Mouse (Mus musculus) gastrocnemius, adult 8-10 months (tissue): Measurements from ENCODE around the gene Chil6. TPM values are rescaled to one million over a fixed set of nuclear protein-coding genes. Genes with fewer than 3 reads are reported as not detected.

Experiments
- DNase-seq, 2 experiments: peaks; one replicate each; pipeline ENCODE4 v3.0.0; 2022; ENCODE audit warnings: low spot score in 2 of 2
- total RNA-seq, 4 experiments: library from RNA; stranded (reverse); gene quantifications; 2 replicates each; pipeline ENCODE4 v1.2.4; 2022

Gene Chil6
- not detected for total RNA-seq

DNA sequence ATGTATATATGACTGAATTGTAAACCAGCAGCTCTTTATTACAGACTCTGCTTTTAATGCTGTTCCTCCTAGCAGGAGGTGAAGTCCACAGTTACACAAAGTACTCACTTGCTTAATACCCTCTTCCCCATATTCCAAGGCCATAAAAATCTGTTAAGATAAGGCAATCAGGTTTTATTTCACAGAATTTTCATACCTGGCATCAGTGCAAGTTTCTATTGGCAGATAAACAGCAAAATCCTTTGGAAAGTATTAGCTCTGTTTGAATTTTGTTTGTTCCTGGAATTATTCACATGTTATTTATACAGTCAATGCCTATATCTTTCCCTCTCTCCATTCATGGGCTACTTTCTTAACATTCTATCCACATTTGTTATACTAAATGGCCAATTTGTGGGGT, at the start of gene Chil6:
TSS of gene Chil6 (minus strand) at position 101 of the 400 bp plus-strand sequence.
- DNase-seq: no peak

- no peak for DNase-seq
Measured at GRCm38 (mm10) chr3:106452616-106453015, 46.6 kb upstream of the Chil6 start.

- no peak for DNase-seq
Measured at GRCm38 (mm10) chr3:106449567-106449966, 43.6 kb upstream of the Chil6 start.

GRCm38 (mm10) chr3:106448995-106449394, 43.0 kb upstream of the Chil6 start:
- DNase-seq: no peak

- no peak for DNase-seq
Measured at GRCm38 (mm10) chr3:106448571-106448970, 42.6 kb upstream of the Chil6 start.

Other genes with a start within 250 kb of the Chil6 start
- gene Chil3, start 238.6 kb downstream of the Chil6 start, total RNA-seq: not detected
- gene Chil4, start 186.7 kb downstream of the Chil6 start, total RNA-seq: not detected
- gene Dennd2d, start 76.2 kb upstream of the Chil6 start, total RNA-seq: under 1 TPM in 1 of 4 experiments, not detected in 3; 0.59 TPM
- gene Dram2, start 141.6 kb upstream of the Chil6 start, total RNA-seq: 100 to 1,000 TPM; 105 to 127 (median 116) TPM
- 10 to 100 TPM; 21.0 to 33.1 (median 30.7) TPM for gene Cept1, start 141.6 kb upstream of the Chil6 start, total RNA-seq